Mouse (Mus musculus) spleen, adult 18-20 months (tissue): Measurements from ENCODE around the gene Chrna4.
A peak's percentile ranks its signal among the peaks of the same experiment; 100 is the strongest.

Experiments used
- DNase-seq, 2 experiments: peaks; one replicate each; pipeline ENCODE4 v3.0.0; 2022; ENCODE audit warnings: mixed read lengths in 2 of 2

Gene Chrna4

GRCm38 (mm10) chr2:181043437-181043836 lies at the start of gene Chrna4:
Gene Chrna4, minus strand, starts transcription at chr2:181043546.
- DNase-seq = no peak

GRCm38 (mm10) chr2:181090123-181090522 lies 46.8 kb upstream of the Chrna4 start:
- DNase-seq = no peak

GRCm38 (mm10) chr2:181084997-181085396 lies 41.7 kb upstream of the Chrna4 start:
- DNase-seq = no peak

GRCm38 (mm10) chr2:181083945-181084344 lies 40.6 kb upstream of the Chrna4 start:
- DNase-seq = no peak

- DNase-seq = no peak
These were observed 37.5 kb upstream of the Chrna4 start for GRCm38 (mm10) chr2:181080886-181081285.

- no peak for DNase-seq
These were observed 36.2 kb upstream of the Chrna4 start for GRCm38 (mm10) chr2:181079518-181079917.

GRCm38 (mm10) chr2:181078908-181079307 lies 35.6 kb upstream of the Chrna4 start:
- no peak for DNase-seq

GRCm38 (mm10) chr2:181075501-181075900 lies 32.2 kb upstream of the Chrna4 start:
- DNase-seq = no peak

GRCm38 (mm10) chr2:181072403-181072714 lies 29.0 kb upstream of the Chrna4 start:
- no peak for DNase-seq

- DNase-seq = peak; percentile 25 to 71
These were observed 28.5 kb upstream of the Chrna4 start for GRCm38 (mm10) chr2:181071706-181072402.

GRCm38 (mm10) chr2:181070136-181070535 lies 26.8 kb upstream of the Chrna4 start:
- no peak for DNase-seq

GRCm38 (mm10) chr2:181068499-181068898 lies 25.2 kb upstream of the Chrna4 start:
- no peak for DNase-seq

GRCm38 (mm10) chr2:181065827-181066226 lies 22.5 kb upstream of the Chrna4 start:
- DNase-seq = no peak

GRCm38 (mm10) chr2:181060127-181060526 lies 16.8 kb upstream of the Chrna4 start:
- peak; percentile 16 to 59 for DNase-seq

- DNase-seq = no peak
These were observed 14.8 kb upstream of the Chrna4 start for GRCm38 (mm10) chr2:181058193-181058592.

- DNase-seq = no peak
These were observed 14.0 kb upstream of the Chrna4 start for GRCm38 (mm10) chr2:181057341-181057740.

- no peak for DNase-seq
These were observed 8.8 kb upstream of the Chrna4 start for GRCm38 (mm10) chr2:181052171-181052570.

GRCm38 (mm10) chr2:181048986-181049385 lies 5.6 kb upstream of the Chrna4 start:
- DNase-seq = no peak

GRCm38 (mm10) chr2:181048252-181048945 lies 5.1 kb upstream of the Chrna4 start:
- DNase-seq = no peak

GRCm38 (mm10) chr2:181044001-181044400 lies 655 bp upstream of the Chrna4 start:
- DNase-seq = no peak

- no peak for DNase-seq
These were observed 970 bp downstream of the Chrna4 start for GRCm38 (mm10) chr2:181042376-181042775.

GRCm38 (mm10) chr2:181041941-181042340 lies 1.4 kb downstream of the Chrna4 start:
- DNase-seq = no peak

GRCm38 (mm10) chr2:181039356-181039680 lies 4.0 kb downstream of the Chrna4 start:
- DNase-seq = no peak

- no peak for DNase-seq
These were observed 4.5 kb downstream of the Chrna4 start for GRCm38 (mm10) chr2:181038644-181039355.
